Mouse (Mus musculus) liver, adult 2 months (tissue): ENCODE measurements around the gene Itga7.
"Not testable (repeated sequence)": the region's sequence is repeated elsewhere in the genome, so short reads cannot be mapped to it uniquely, and the experiment has no call there.

Experiments
- CTCF ChIP-seq: fragments of 200-500 bp; IDR thresholded peaks from 2 replicates; pipeline ENCODE4 v1.5.1; 2011; ENCODE audit warnings: low read depth, low read length, control low read depth
- POLR2A ChIP-seq: fragments of 200-500 bp; IDR thresholded peaks from 2 replicates; pipeline ENCODE4 v1.6.1; 2011; ENCODE audit warnings: low read length, control low read depth; ENCODE audit not compliant: insufficient read depth; ENCODE audit errors: extremely low read depth

GRCm38 (mm10) chr10:128990129-128990850 lies 56.7 kb downstream of the Itga7 start:
- TF ChIP-seq CTCF, POLR2A: not testable (repeated sequence)
